Comparison of ENCODE assay signal across 8 mouse cellular contexts in genomic region chr10:120377327-120377752, GRCm38 (mm10).
A peak's percentile ranks its signal among the peaks of the same experiment; 100 is the strongest.
DNase-seq lines count a peak whose midpoint lies in the region; ATAC-seq and TF ChIP-seq lines count a peak whose summit lies in the region.

No protein-coding gene starts in this region.

- H3K4me3 ChIP-seq in thymus, adult 2 months (ENCODE audit: control insufficient read depth, insufficient read depth, low read length) = no peak overlapping the region
- H3K4me3 ChIP-seq in forebrain, embryonic 10.5 days = no peak overlapping the region
- H3K4me3 ChIP-seq in heart, embryonic 12.5 days = no peak overlapping the region
- no peak overlapping the region for H3K4me3 ChIP-seq in kidney, embryonic 15.5 days (replicated peaks)
- H3K4me3 ChIP-seq in limb, embryonic 12.5 days (replicated peaks) = no peak overlapping the region
- H3K4me3 ChIP-seq in neural tube, embryonic 14.5 days (ENCODE audit: low read depth, low read length) = no peak overlapping the region

- no peak overlapping the region; the same call in 1 of the 2 replicates for H3K9ac ChIP-seq in heart, embryonic 12.5 days
- H3K9ac ChIP-seq in kidney, embryonic 15.5 days = no peak overlapping the region
- H3K9ac ChIP-seq in limb, embryonic 12.5 days (replicated peaks) = no peak overlapping the region
- H3K9ac ChIP-seq in neural tube, embryonic 14.5 days (replicated peaks; ENCODE audit: low read depth, low read length) = no peak overlapping the region

- WGBS in thymus, adult 2 months = 8% methylated on average over 19 of the region's 19 CpGs
- 38% methylated on average over 19 of the region's 19 CpGs for WGBS in forebrain, embryonic 10.5 days
- WGBS in heart, embryonic 12.5 days = 19% methylated on average over 19 of the region's 19 CpGs
- WGBS in kidney, embryonic 15.5 days = 6% methylated on average over 19 of the region's 19 CpGs
- WGBS in limb, embryonic 12.5 days = 36% methylated on average over 19 of the region's 19 CpGs
- WGBS in neural tube, embryonic 14.5 days = 10% methylated on average over 19 of the region's 19 CpGs

- no peaks in the 10 kb centered on the region for H3K27me3 ChIP-seq in thymus, adult 2 months (ENCODE audit: control insufficient read depth, insufficient read depth, low read length)
- H3K27me3 ChIP-seq in forebrain, embryonic 10.5 days (ENCODE audit: poor library complexity, severe bottlenecking) = no peaks in the 10 kb centered on the region
- H3K27me3 ChIP-seq in heart, embryonic 12.5 days (replicated peaks) = no peaks in the 10 kb centered on the region
- H3K27me3 ChIP-seq in kidney, embryonic 15.5 days = no peaks in the 10 kb centered on the region
- 0 out of 2 replicates have a peak, but pooled peaks cover 3% of the 10 kb centered on the region for H3K27me3 ChIP-seq in limb, embryonic 12.5 days
- H3K27me3 ChIP-seq in neural tube, embryonic 14.5 days (ENCODE audit: control insufficient read depth, insufficient read depth, low read length) = no peaks in the 10 kb centered on the region

- peak overlapping the region; percentile 54 for H3K4me2 ChIP-seq in heart, embryonic 12.5 days
- peak overlapping the region; percentile 49 for H3K4me2 ChIP-seq in kidney, embryonic 15.5 days
- no peak overlapping the region for H3K4me2 ChIP-seq in limb, embryonic 12.5 days
- 0 out of 2 replicates have a peak overlapping the region, but pooled peaks have one; percentile 1 for H3K4me2 ChIP-seq in neural tube, embryonic 14.5 days (ENCODE audit: low read depth, low read length)

- TF ChIP-seq POLR2A in thymus, adult 2 months (IDR thresholded peaks at IDR 0.05; ENCODE audit: control insufficient read depth, extremely low read depth, insufficient read depth, low read length, poor library complexity) = no peak

- ATAC-seq in heart, embryonic 12.5 days (ENCODE audit: insufficient number of reproducible peaks, low FRiP score) = peak; percentile 80
- peak; percentile 78 for ATAC-seq in kidney, embryonic 15.5 days (replicated peaks; ENCODE audit: low FRiP score)
- ATAC-seq in limb, embryonic 12.5 days (ENCODE audit: insufficient number of reproducible peaks, insufficient read depth, low FRiP score, low TSS enrichment, low read depth) = peak; percentile 44; the same call in 1 of the 2 replicates
- peak; percentile 86 for ATAC-seq in neural tube, embryonic 14.5 days (ENCODE audit: low read depth)
- no peak for ATAC-seq in CD4-positive, CD25-positive, alpha-beta regulatory T cell, adult 4 months

- no peak for TF ChIP-seq CTCF in thymus, adult 2 months (IDR thresholded peaks at IDR 0.05; ENCODE audit: borderline replicate concordance, control insufficient read depth, extremely low read depth, insufficient read depth, low read length, poor library complexity)

- H3K36me3 ChIP-seq in thymus, adult 2 months (ENCODE audit: control insufficient read depth, insufficient read depth, low read length) = no peaks in the 10 kb centered on the region
- H3K36me3 ChIP-seq in forebrain, embryonic 10.5 days (replicated peaks) = peaks cover 75% of the 10 kb centered on the region
- H3K36me3 ChIP-seq in heart, embryonic 12.5 days = 0 out of 2 replicates have a peak, but pooled peaks cover 3% of the 10 kb centered on the region
- peaks cover 21% of the 10 kb centered on the region; the same call in 1 of the 2 replicates for H3K36me3 ChIP-seq in kidney, embryonic 15.5 days
- peaks cover 26% of the 10 kb centered on the region for H3K36me3 ChIP-seq in limb, embryonic 12.5 days
- H3K36me3 ChIP-seq in neural tube, embryonic 14.5 days (ENCODE audit: control insufficient read depth, insufficient read depth, low read length) = no peaks in the 10 kb centered on the region

- no peak overlapping the region for H3K27ac ChIP-seq in thymus, adult 2 months (ENCODE audit: control insufficient read depth, insufficient read depth, low read length)
- H3K27ac ChIP-seq in forebrain, embryonic 10.5 days = peak overlapping the region; percentile 26; the same call in 1 of the 2 replicates
- peak overlapping the region; percentile 10; the same call in 1 of the 2 replicates for H3K27ac ChIP-seq in heart, embryonic 12.5 days (ENCODE audit: poor library complexity, severe bottlenecking)
- H3K27ac ChIP-seq in kidney, embryonic 15.5 days = peak overlapping the region; percentile 82
- 0 out of 2 replicates have a peak overlapping the region, but pooled peaks have one; percentile 35 for H3K27ac ChIP-seq in limb, embryonic 12.5 days
- H3K27ac ChIP-seq in neural tube, embryonic 14.5 days (ENCODE audit: low read depth, low read length) = no peak overlapping the region

- 0 out of 2 replicates have a peak, but pooled peaks cover 5% of the 10 kb centered on the region for H3K4me1 ChIP-seq in thymus, adult 2 months (replicated peaks; ENCODE audit: control insufficient read depth, insufficient read depth, low read length)
- peaks cover 47% of the 10 kb centered on the region for H3K4me1 ChIP-seq in forebrain, embryonic 10.5 days
- peaks cover 28% of the 10 kb centered on the region for H3K4me1 ChIP-seq in heart, embryonic 12.5 days (replicated peaks)
- H3K4me1 ChIP-seq in kidney, embryonic 15.5 days = peaks cover 31% of the 10 kb centered on the region
- H3K4me1 ChIP-seq in limb, embryonic 12.5 days (replicated peaks) = peaks cover 45% of the 10 kb centered on the region
- peaks cover 6% of the 10 kb centered on the region; the same call in 1 of the 2 replicates for H3K4me1 ChIP-seq in neural tube, embryonic 14.5 days (ENCODE audit: control insufficient read depth, insufficient read depth, low read length)

- H3K9me3 ChIP-seq in forebrain, embryonic 10.5 days = no peaks in the 10 kb centered on the region
- no peaks in the 10 kb centered on the region for H3K9me3 ChIP-seq in heart, embryonic 12.5 days (replicated peaks)
- H3K9me3 ChIP-seq in kidney, embryonic 15.5 days (replicated peaks) = no peaks in the 10 kb centered on the region
- H3K9me3 ChIP-seq in limb, embryonic 12.5 days = no peaks in the 10 kb centered on the region
- H3K9me3 ChIP-seq in neural tube, embryonic 14.5 days (ENCODE audit: control insufficient read depth, low read length) = no peaks in the 10 kb centered on the region

- peak; percentile 14 for DNase-seq in thymus, postnatal 4 days
- no peak for DNase-seq in thymus, adult 2 months
- no peak for DNase-seq in forebrain, embryonic 10.5 days (ENCODE audit: extremely low spot score, low spot score)

Comparison
In these comparisons a context has a peak if more than half of its experiments do, and no peak if none do; other contexts are left out.
1. H3K27ac ChIP-seq: peak in forebrain, embryonic 10.5 days (single experiment), heart, embryonic 12.5 days (single experiment), kidney, embryonic 15.5 days (single experiment) and limb, embryonic 12.5 days (single experiment); none in thymus, adult 2 months (single experiment) and neural tube, embryonic 14.5 days (single experiment).